ENCODE assay signal across 11 mouse cellular contexts in the genomic region with DNA sequence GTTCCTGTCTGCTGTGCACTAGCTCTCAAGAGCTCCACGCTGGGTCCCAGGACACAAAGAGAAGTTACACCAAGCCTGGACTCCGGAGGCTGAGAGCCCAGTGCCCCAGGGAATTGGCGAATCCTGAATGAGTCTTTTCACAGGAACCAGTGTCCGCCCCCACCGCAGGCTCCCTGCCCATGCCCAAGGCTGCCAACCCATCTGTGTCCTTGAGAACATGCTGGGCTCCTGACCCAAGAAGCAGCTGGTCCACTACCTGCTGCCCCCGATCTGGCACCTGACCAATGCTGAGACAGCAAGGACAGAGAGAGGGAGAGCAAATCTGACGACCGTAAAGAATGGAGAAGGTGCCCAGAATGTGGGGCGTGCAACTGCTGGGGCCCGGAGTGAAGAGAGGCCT.
DNase-seq lines count a peak whose midpoint lies in the region; ATAC-seq and TF ChIP-seq lines count a peak whose summit lies in the region.
"Had no signal": no experiment of that assay in that cellular context is flagged by ENCODE, and none has a peak within 500 bp of the region (broad histone marks: within the 10 kb centered on the region; RNA-seq: fewer than 3 reads in every experiment).

No protein-coding gene starts in this region.

- H3K4me1 ChIP-seq in intestine, embryonic 16.5 days (ENCODE audit: control insufficient read depth, insufficient read depth, low read length): no peaks in the 10 kb centered on the region
- peaks cover 4% of the 10 kb centered on the region for H3K4me1 ChIP-seq in heart, adult 2 months (ENCODE audit: control insufficient read depth, insufficient read depth, low read length)

- no peak overlapping the region for H3K4me3 ChIP-seq in intestine, embryonic 16.5 days (ENCODE audit: low read length)
- no peak overlapping the region for H3K4me3 ChIP-seq in heart, adult 2 months
- H3K4me3 ChIP-seq: embryonic facial prominence, embryonic 15.5 days; heart, embryonic 10.5 days; limb, embryonic 15.5 days had no signal

- peak; percentile 22 for DNase-seq in adrenal gland, postnatal 14 days
- no peak for DNase-seq in adrenal gland, postnatal 4 days (ENCODE audit: low spot score in 2 of 2)
- DNase-seq in Muller cell, postnatal 12 days (ENCODE audit: inconsistent ontology term): peak; percentile 96
- peak; percentile 8 for DNase-seq in fat pad, adult 2 months (ENCODE audit: extremely low read depth, low read depth, low spot score)
- peak; percentile 75 to 79 for DNase-seq in left cerebral cortex, postnatal 10 days (ENCODE audit: extremely low spot score in 1 of 2, low spot score in 2 of 2)
- DNase-seq in heart, adult 2 months: no peak
- DNase-seq in adrenal gland, adult (ENCODE audit: inconsistent age in 2 of 2, low spot score in 1 of 2): no peak

- H3K27me3 ChIP-seq in intestine, embryonic 16.5 days (replicated peaks; ENCODE audit: control insufficient read depth, insufficient read depth, low read length): peaks cover 3% of the 10 kb centered on the region; the same call in 1 of the 2 replicates
- H3K27me3 ChIP-seq in heart, adult 2 months (ENCODE audit: control insufficient read depth, insufficient read depth, low read length): no peaks in the 10 kb centered on the region

- no peak for TF ChIP-seq POLR2A in heart, adult 2 months (IDR thresholded peaks at IDR 0.05; ENCODE audit: insufficient read depth, low read depth, low read length)

- TF ChIP-seq CTCF in heart, adult 2 months (IDR thresholded peaks at IDR 0.05): no peak

- H3K4me2 ChIP-seq in intestine, embryonic 16.5 days (ENCODE audit: low read depth, low read length): no peak overlapping the region
- H3K4me2 ChIP-seq: embryonic facial prominence, embryonic 15.5 days; limb, embryonic 15.5 days had no signal

- no peaks in the 10 kb centered on the region for H3K79me2 ChIP-seq in heart, adult 2 months (replicated peaks; ENCODE audit: control insufficient read depth, insufficient read depth, low read length)

- no peaks in the 10 kb centered on the region for H3K9me3 ChIP-seq in intestine, embryonic 16.5 days (ENCODE audit: control insufficient read depth, low read length)
- H3K9me3 ChIP-seq: embryonic facial prominence, embryonic 15.5 days; heart, embryonic 10.5 days; limb, embryonic 15.5 days had no signal

- H3K9ac ChIP-seq in intestine, embryonic 16.5 days (ENCODE audit: low read depth, low read length): no peak overlapping the region
- no peak overlapping the region for H3K9ac ChIP-seq in heart, adult 2 months (ENCODE audit: low read depth, low read length)
- H3K9ac ChIP-seq: embryonic facial prominence, embryonic 15.5 days; limb, embryonic 15.5 days had no signal

- 86% methylated on average over 10 of the region's 10 CpGs for whole genome bisulfite sequencing in intestine, embryonic 16.5 days
- WGBS in heart, adult 2 months: 84% methylated on average over 10 of the region's 10 CpGs

- intact Hi-C loops in left cerebral cortex, postnatal 10 days (cut with DNase I): no loop called here
- intact Hi-C loops in heart, adult 2 months (cut with DNase I): no loop called here

- H3K36me3 ChIP-seq in intestine, embryonic 16.5 days (ENCODE audit: control insufficient read depth, insufficient read depth, low read length): no peaks in the 10 kb centered on the region
- no peaks in the 10 kb centered on the region for H3K36me3 ChIP-seq in heart, adult 2 months (ENCODE audit: control insufficient read depth, insufficient read depth, low read length)
- H3K36me3 ChIP-seq: embryonic facial prominence, embryonic 15.5 days; heart, embryonic 10.5 days; limb, embryonic 15.5 days had no signal

- H3K27ac ChIP-seq in intestine, embryonic 16.5 days (ENCODE audit: low read length): no peak overlapping the region
- H3K27ac ChIP-seq in heart, adult 2 months: no peak overlapping the region
- H3K27ac ChIP-seq: embryonic facial prominence, embryonic 15.5 days; heart, embryonic 10.5 days; limb, embryonic 15.5 days had no signal

- ATAC-seq in intestine, embryonic 16.5 days: no peak

- no peak for TF ChIP-seq EP300 in heart, adult 2 months (IDR thresholded peaks at IDR 0.05; ENCODE audit: insufficient read depth, low read depth, low read length)

Comparison
In these comparisons a context has a peak if more than half of its experiments do, and no peak if none do; other contexts are left out.
1. DNase-seq: peak in adrenal gland, postnatal 14 days (single experiment), Muller cell, postnatal 12 days (single experiment), fat pad, adult 2 months (single experiment) and left cerebral cortex, postnatal 10 days (2 of 2); none in adrenal gland, postnatal 4 days (0 of 2), heart, adult 2 months (0 of 2) and adrenal gland, adult (0 of 2).